Mouse (Mus musculus): ENCODE results near the gene Dapk2.
"Not testable (repeated sequence)": the region's sequence is repeated elsewhere in the genome, so short reads cannot be mapped to it uniquely, and the experiment has no call there.

Gene Dapk2

GRCm38 (mm10) chr9:66275267-66275991 lies 117.4 kb downstream of the Dapk2 start:
- no peak for DNase-seq (ENCODE audit: low read depth)

GRCm38 (mm10) chr9:66276062-66276461 lies 118.0 kb downstream of the Dapk2 start:
- DNase-seq (ENCODE audit: low read depth) = no peak

GRCm38 (mm10) chr9:66276697-66277385 lies 118.8 kb downstream of the Dapk2 start:
- no peak for DNase-seq (ENCODE audit: low read depth)

- DNase-seq (ENCODE audit: low read depth) = no peak
Observed at GRCm38 (mm10) chr9:66279647-66280046, 121.6 kb downstream of the Dapk2 start.

- no peak for DNase-seq (ENCODE audit: low read depth)
Observed at GRCm38 (mm10) chr9:66280496-66280895, 122.5 kb downstream of the Dapk2 start.

GRCm38 (mm10) chr9:66281501-66281951 lies 123.5 kb downstream of the Dapk2 start:
- DNase-seq (ENCODE audit: low read depth) = no peak

GRCm38 (mm10) chr9:66282582-66282981 lies 124.6 kb downstream of the Dapk2 start:
- DNase-seq (ENCODE audit: low read depth) = no peak

GRCm38 (mm10) chr9:66283565-66284203 lies 125.7 kb downstream of the Dapk2 start:
- DNase-seq (ENCODE audit: low read depth) = no peak

GRCm38 (mm10) chr9:66285241-66285640 lies 127.2 kb downstream of the Dapk2 start:
- not testable (repeated sequence) for DNase-seq (ENCODE audit: low read depth)

- no peak for DNase-seq (ENCODE audit: low read depth)
Observed at GRCm38 (mm10) chr9:66285901-66286300, 127.9 kb downstream of the Dapk2 start.

- no peak for DNase-seq (ENCODE audit: low read depth)
Observed at GRCm38 (mm10) chr9:66290727-66291126, 132.7 kb downstream of the Dapk2 start.

- no peak for DNase-seq (ENCODE audit: low read depth)
Observed at GRCm38 (mm10) chr9:66293319-66293718, 135.3 kb downstream of the Dapk2 start.

GRCm38 (mm10) chr9:66294227-66294626 lies 136.2 kb downstream of the Dapk2 start:
- DNase-seq (ENCODE audit: low read depth) = no peak

GRCm38 (mm10) chr9:66294980-66295410 lies 137.0 kb downstream of the Dapk2 start:
- DNase-seq (ENCODE audit: low read depth) = no peak

GRCm38 (mm10) chr9:66295577-66296120 lies 137.6 kb downstream of the Dapk2 start:
- DNase-seq (ENCODE audit: low read depth) = no peak

- no peak for DNase-seq (ENCODE audit: low read depth)
Observed at GRCm38 (mm10) chr9:66298783-66299182, 140.8 kb downstream of the Dapk2 start.

GRCm38 (mm10) chr9:66300448-66301027 lies 142.5 kb downstream of the Dapk2 start:
- no peak for DNase-seq (ENCODE audit: low read depth)

- DNase-seq (ENCODE audit: low read depth) = no peak
Observed at GRCm38 (mm10) chr9:66304320-66305090, 146.5 kb downstream of the Dapk2 start.

GRCm38 (mm10) chr9:66305121-66306112 lies 147.4 kb downstream of the Dapk2 start:
- DNase-seq (ENCODE audit: low read depth) = no peak

GRCm38 (mm10) chr9:66306414-66306813 lies 148.4 kb downstream of the Dapk2 start:
- no peak for DNase-seq (ENCODE audit: low read depth)

All from fibroblast of lung, adult 2 months (primary cell).